Mouse (Mus musculus): ENCODE measurements around the gene AB124611. TPM values are rescaled to one million over a fixed set of nuclear protein-coding genes. Genes with fewer than 3 reads are reported as not detected.
A peak's percentile ranks its signal among the peaks of the same experiment; 100 is the strongest.
"Not testable (repeated sequence)": the region's sequence is repeated elsewhere in the genome, so short reads cannot be mapped to it uniquely, and the experiment has no call there.

AB124611 gene
- total RNA-seq, 2 experiments from 2014 or later, result 1.4 to 2.5 TPM

DNA sequence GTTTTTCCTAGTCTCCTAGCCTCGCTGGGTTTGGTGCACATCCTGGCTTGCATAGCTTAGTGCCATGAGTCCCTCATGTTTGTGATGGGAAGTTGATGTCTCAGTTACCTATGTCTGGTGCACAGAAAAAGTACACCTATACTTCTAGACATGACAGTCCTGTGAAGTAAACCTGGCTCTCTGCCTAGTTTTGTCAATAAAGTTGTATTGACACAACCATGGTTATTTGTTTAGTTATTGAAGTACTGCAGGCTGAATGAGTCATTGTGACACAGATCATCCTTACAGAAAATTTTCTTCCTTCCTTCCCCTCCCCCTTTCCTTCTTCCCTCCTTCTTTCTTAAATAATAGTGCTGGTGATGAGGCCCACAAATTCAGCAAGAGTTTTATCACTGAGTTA, 38.4 kb downstream of the AB124611 start:
- DNase-seq, result no peak

GRCm38 (mm10) chr9:21565004-21565586, 39.1 kb downstream of the AB124611 start:
- DNase-seq, result no peak

- no peak for DNase-seq
These were observed 40.6 kb downstream of the AB124611 start for GRCm38 (mm10) chr9:21566538-21566937.

DNA sequence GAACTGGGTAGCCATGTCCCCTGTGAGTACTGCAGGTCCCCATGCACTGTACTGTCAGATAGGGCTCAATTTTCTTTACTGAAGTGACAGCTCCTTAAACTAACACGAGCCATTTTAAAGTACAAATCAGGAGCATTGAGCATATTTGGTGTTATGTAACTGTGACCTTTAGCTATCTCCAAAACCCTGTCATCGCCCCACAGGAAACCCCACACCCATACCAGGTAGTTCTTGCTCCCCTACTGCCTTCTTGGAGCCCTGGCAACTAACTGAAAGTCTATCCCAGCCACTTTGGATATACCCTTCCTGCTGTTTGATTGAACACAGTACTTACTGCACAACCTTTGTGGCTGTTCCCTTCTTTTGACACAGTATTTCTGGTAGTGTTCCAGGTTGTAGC, 41.1 kb downstream of the AB124611 start:
- no peak for DNase-seq

DNA sequence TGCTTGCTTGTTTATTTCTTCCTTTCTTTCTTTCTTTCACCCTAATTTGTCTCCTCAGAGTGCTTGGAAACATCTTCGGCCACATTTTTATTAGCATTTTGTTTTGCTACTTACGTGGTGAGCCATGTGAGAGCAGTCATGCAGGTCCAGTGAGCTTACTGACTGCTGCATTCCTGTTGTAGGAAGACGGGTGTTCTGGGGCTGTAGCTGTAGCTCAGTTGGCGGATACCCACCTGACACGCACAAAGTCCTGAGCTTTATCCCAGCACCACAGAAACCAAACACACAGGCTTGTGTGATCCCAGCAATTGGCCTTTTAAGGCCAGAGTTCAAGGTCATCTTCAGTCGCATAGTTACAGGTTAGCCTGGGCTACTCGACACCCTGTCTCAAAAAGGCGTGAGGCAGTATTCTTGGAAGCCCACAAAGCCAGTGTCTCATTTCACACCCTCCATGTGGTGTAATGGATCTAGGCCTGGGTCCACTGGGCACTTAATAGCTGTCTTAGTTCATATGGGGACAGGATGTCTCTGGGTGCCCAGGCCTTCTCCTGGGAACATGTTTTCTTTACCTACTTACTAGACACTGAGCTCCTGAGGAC, 42.8 kb downstream of the AB124611 start:
- no peak for DNase-seq

DNA sequence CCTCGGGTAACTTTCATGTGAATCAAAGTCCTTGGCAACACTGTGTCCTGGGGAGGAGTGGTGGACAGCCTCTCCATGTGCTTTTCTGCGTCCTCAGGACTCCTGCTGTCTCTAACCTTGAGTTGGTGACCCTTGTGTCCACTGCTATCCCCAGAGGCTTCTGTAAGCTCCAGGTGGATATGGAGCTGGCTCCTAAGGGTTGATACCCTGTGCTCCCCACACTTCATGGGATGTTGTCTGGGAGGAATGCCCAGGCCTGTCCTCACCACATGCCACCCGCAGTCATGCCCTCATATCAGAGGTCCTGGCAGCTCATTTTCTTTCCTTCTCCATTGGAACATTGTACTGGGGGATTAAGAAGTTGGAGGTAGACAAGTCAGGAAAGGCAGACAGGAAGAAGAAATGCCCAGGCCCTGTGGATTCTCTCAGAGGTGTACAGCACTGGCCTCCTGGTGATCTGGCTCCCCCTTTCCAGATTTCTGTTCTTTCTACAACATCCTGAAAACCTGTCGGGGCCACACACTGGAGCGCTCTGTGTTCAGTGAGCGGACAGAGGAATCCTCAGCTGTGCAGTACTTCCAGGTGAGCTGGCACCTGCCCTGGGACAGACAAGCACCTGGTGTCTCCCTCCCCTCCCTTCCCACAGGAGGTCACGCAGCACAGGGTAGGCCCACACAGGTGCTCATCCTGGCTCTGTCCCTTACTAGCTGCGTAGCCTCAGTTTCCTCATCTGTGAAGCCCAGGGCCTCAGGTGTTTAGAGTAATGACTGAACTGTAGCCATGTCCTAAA, 48.2 kb downstream of the AB124611 start:
- DNase-seq, result no peak

DNA sequence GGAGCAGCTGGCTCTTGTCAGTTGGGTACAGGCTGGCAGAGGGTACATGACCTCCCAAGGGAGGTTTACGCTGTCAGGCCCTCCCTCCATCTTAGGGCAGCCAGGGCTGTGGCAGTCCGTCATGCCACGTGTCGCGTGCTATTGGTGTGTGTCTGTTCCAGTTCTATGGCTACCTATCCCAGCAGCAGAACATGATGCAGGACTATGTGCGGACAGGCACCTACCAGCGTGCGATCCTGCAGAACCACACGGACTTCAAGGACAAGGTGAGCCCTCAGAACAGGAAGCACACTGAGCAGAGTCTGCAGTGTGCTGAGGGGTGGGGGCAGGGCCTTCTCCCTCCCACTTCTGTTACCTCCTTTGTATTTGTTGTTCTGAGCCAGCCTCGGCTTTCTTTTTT, 49.3 kb downstream of the AB124611 start:
- DNase-seq, result no peak

- DNase-seq, result no peak
These were observed 50.3 kb downstream of the AB124611 start for GRCm38 (mm10) chr9:21576286-21576685.

DNA sequence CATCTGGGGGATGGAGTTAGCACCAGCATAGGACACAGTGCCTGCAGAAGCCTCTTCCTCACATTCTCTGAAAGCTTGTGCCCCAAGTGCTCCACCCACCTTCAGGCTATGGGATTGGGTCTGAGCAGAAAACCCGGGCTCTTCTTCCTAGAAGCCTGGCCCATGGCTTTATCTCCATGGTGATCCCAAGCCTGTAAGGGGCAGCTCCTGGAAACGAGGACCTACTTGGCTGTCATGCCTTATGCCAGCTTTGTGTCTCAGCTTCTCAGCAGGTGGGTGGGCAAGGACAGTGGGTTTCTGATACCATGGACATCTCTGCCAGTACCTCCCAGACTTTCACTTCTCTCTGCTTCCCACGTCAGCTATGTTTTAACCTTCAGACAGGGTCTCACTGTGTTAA, 52.2 kb downstream of the AB124611 start:
- DNase-seq, result no peak

DNA sequence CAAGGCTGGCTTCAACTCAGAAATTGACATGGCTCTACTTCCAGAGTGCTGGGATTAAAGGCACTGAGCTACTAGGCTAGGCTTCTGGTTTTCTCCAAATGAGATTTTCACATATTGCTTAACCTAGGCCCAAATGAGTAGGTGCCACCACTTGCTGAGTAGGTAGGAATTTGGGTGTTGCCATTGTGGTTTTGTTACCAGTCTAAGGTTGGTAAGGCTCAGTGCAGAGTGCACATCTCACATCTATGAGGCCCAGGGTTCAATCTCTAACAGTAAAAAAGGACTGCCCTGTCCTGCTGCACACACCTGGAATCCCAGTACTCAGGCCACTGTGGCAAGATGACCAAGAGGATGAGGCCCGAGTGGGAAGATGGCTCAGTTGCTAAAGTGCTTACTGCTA, 59.4 kb downstream of the AB124611 start:
- DNase-seq, result no peak

GRCm38 (mm10) chr9:21587678-21588349, 61.8 kb downstream of the AB124611 start:
- DNase-seq, result no peak

GRCm38 (mm10) chr9:21588350-21588749, 62.4 kb downstream of the AB124611 start:
- no peak for DNase-seq

DNA sequence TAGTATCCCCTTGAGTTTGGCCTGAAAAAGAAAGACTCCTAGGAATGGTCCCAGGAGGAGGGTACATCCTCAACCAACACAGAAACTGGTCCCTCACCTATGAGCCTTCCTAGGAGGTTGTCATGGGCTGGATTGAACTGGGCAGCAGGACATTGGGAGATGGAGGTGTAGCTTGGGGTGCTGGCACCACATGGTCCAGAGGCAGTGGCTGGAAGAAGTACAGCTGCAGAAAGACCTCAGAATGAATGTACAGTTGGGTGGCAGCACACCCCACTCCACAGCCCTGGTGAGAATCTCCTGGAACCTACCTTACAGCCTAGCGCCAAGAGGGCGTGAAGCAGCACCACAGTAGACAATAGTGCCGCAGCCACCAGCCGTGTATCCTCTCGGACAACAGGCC, 63.6 kb downstream of the AB124611 start:
- DNase-seq, result no peak

- no peak for DNase-seq
These were observed 65.3 kb downstream of the AB124611 start for GRCm38 (mm10) chr9:21591127-21591830.

- DNase-seq, result no peak
These were observed 66.1 kb downstream of the AB124611 start for GRCm38 (mm10) chr9:21591831-21592702.

GRCm38 (mm10) chr9:21592703-21593121, 66.7 kb downstream of the AB124611 start, which contains the start of the genes Timm29 and Yipf2:
Gene Timm29, plus strand, starts transcription at chr9:21592722.
Gene Yipf2, minus strand, starts transcription at chr9:21592828.
- peak; percentile 75 for DNase-seq

GRCm38 (mm10) chr9:21593122-21593721, 67.2 kb downstream of the AB124611 start:
- peak; percentile 58 for DNase-seq

- DNase-seq, result not testable (repeated sequence)
These were observed 68.4 kb downstream of the AB124611 start for GRCm38 (mm10) chr9:21594350-21594749.

GRCm38 (mm10) chr9:21594838-21595237, 68.9 kb downstream of the AB124611 start:
- no peak for DNase-seq

All from gastrocnemius, postnatal 10 days (tissue).